Mouse (Mus musculus) adrenal gland (tissue): ENCODE data around the gene Kank3.
"Not testable (repeated sequence)": the region's sequence is repeated elsewhere in the genome, so short reads cannot be mapped to it uniquely, and the experiment has no call there.

Source experiments
- intact Hi-C: fragments of 180-260 bp; cut with DNase I; formaldehyde crosslinking; loops from one replicate; pipeline ENCODE4 v1.15.1; 2025

The Kank3 gene

DNA sequence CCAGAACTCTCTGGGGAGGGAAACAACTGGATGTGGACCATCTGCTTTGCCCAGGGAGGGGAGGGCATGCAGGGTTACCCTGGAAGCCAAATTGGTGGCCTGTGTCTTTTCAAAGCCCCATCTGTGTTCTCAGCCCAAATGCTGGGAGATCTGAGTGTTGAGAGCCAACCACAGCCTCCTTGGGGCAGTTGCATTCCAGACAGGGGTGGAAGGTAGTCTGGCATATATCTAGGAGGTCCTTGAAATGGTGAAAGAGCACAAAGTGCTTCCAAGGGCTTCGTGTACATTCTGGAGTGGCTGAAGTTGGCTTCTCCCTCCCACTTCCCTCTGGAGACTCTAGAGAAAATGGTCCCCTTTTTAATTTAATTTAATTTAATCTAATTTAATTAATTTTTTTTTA is 5.6 kb upstream of the Kank3 start:
- intact Hi-C loops, result loop anchor here (5.0 kb wide), 1 partner anchor 77 kb away; no protein-coding TSS in a partner anchor

DNA sequence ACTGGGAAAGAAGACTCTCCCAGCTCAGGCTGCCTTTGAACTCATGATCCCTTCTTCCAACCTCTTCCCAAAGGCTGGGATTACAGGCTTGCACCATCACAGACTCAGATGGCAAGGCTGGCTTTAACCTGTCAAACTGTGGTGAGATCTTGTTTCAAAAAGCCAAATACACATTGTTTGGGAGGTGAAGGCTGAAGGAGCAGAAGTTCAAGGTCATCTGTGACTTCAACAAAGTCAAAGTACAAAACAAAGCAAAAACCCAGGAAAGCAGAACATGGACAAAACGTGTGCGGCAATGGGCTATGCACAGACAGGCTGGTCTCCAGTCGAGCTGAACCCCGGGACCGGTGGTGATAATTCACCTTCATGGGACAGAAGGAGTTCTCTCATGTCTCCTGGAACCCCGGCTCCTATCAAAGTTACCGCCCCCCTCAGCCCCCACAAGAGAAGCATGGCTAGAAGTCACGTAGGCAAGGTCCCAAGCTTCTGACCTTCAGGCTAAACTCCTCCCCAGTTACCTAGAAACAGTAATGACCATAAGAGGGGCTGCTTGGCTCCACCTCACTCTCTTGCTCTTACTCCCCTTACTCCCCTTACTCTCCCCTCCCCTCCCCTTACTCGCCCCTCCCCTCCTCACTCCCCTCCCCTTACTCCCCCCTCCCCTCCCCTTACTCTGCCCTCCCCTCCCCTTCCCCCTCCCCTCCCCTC is 3.0 kb upstream of the Kank3 start:
- intact Hi-C loops, result no loop called here

DNA sequence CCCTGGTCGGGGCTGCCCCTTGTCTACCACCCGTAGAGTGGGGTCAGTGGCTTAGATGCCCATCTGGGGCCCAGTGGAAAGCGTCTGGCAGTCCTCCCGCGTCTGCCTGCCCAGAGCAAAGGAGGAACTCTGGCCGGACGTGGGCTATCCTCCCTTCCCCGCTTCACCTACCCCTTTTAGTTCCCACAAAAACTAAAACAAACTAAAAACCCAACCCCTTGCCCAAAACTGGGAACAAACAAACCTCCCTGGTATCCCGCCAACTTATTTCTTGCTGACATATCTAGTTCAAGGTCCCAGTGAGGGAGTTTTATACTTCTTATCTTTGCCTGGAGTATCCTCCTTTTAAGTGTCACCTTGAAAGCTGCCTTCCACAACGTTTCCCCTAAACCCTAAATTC is 2.1 kb upstream of the Kank3 start:
- intact Hi-C loops, result no loop called here

DNA sequence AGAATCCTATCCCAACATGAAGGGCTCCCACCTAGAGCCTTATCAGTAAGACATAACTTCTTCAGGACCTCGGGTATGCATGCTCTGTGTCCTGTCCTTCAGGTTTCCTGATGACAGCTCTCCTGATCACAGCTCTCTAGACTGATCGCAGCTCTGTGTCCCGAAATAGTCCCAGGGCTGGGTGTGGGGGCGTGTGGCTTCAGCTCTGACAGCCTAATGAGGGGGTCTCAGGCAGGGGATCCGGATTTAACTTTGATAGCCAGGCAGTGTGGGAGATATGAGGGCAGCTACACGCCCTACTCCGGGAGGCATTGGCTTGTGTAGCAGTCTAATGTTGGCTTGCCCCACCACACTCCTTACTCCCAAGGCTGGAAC is 810 bp downstream of the Kank3 start:
- intact Hi-C loops, result no loop called here

DNA sequence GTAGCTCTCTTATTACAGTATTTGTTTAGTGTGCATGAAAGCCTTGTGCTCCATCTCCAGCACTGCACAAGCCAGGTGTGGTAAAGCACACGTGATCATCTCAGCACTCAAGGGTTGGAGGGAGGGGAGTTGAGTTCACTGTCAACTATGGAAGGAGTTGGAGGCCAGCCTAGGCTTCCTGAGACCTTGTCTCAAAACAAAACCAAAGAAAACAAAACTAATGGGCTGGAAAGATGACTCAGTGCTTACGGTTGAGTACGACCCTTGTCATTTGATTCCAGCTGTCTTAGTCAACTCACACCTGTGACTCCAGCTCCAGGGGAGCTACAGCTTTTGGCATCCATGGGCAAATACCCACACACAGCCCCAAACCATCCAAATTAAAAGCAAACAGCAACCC is 2.2 kb downstream of the Kank3 start:
- intact Hi-C loops, result no loop called here

DNA sequence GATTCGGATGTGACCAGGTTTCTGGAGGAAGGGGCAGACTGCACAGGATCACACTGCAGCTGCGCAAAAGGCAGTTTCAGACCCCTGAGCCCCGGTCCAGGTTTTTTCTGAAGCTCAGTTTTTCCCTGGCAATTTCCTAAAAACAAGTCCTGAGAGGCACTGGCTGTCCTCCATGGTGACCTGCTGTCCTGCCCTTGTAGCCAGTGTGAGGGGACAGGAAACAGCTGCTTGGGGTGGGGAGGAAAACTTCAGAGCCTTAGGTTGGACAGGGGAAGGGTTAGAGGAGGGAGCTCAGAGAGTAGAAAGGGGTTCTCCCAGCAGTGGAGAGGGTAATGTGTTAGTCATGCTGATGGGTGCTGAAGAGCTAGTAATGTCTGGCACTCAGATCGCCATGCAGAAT is 2.7 kb downstream of the Kank3 start:
- intact Hi-C loops, result no loop called here

DNA sequence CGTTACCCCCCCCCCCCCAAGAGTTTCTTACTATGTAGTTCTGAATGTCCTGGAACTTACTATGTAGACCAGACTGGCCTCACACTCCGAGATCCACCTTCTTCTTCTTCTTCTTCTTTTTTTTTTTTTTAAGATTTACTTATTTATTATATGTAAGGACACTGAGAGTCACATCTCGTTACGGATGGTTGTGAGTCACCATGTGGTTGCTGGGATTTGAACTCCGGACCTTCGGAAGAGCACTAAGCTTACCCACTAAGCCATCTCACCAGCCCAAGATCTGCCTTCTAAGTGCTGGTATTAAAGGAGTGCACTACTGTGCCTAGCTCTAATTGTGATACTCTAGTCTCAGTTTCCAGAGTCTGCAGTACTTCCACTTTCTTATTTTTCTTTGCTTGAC is 5.1 kb downstream of the Kank3 start:
- intact Hi-C loops, result no loop called here

DNA sequence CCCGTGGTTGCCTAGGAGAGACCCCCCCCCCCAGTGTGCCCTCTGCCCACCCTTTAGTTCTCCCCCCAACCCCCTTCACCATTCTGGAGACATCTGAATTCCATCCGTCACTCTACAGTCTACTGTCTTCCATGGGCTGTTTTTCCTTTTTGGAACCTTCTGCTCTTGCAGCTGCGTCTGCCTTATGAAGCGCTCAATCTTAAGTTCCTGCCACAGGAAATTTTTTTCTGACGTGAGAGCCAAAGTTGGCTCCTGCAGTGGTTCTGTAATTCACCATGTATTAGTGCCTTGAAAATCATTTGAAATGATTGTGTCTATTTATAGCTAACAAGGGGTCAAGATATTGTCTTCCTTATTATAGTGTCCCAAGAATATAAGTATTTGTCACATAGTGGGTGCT is 6.3 kb downstream of the Kank3 start:
- intact Hi-C loops, result no loop called here

DNA sequence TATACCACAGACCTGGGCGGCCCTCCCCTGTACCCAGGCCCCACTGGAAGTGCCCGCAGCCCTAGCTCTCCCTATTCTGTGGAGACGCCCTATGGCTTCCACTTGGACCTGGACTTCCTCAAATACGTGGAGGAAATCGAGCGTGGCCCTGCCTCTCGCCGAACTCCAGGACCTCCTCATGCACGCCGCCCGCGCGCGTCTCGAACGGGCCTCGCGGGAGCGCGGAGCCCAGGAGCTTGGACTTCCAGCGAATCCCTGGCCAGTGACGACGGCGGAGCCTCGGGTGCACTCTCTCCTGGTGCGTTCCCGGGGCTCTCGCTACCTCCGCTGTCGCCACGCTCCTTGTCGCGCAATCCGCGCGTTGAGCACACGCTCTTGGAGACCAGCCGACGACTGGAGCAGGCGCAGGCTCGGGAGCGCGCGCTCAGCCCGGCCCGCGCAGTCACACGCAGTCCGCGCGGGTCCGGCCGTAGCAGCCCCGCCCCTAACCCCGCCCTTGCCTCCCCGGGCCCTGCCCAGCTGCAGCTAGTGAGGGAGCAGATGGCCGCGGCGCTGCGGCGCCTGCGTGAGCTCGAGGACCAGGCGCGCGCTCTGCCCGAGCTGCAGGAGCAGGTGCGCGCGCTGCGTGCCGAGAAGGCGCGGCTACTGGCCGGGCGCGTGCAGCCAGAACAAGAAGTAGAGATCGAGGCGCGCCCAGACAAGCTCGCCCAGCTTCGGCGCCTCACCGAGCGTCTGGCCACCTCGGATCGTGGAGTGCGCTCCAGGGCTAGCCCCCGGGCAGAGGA is 7.1 kb downstream of the Kank3 start:
- intact Hi-C loops, result no loop called here

DNA sequence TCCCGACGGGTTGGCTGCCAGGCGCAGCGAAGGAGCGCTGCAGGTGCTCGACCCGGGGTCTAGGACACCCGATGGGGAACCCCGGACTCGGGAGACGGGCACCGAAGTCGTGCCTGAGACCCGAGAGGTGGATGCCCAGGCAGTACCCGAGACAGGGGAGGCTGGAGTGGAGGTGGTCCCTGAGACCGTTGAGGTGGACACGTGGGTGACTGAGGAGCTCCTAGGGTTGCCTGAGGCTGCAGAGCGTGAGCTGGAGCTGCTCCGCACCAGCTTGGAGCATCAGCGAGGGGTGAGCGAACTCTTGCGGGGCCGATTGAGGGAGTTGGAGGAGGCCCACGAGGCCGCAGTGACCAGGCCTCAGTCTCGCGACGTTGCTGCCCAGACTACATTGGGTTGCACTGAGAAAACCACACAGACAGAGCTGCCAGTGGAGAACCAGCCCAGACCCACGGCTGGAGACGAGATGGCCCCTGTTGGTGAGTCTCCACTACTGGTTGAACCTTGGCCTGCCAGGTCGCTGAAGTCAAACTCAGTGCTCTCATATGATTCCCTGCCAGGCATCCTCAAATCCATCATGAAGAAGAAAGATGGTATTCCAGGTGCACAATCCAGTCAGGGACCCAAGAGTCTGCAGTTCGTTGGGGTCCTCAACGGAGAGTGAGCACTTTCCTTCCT is 7.8 kb downstream of the Kank3 start:
- intact Hi-C loops, result no loop called here

DNA sequence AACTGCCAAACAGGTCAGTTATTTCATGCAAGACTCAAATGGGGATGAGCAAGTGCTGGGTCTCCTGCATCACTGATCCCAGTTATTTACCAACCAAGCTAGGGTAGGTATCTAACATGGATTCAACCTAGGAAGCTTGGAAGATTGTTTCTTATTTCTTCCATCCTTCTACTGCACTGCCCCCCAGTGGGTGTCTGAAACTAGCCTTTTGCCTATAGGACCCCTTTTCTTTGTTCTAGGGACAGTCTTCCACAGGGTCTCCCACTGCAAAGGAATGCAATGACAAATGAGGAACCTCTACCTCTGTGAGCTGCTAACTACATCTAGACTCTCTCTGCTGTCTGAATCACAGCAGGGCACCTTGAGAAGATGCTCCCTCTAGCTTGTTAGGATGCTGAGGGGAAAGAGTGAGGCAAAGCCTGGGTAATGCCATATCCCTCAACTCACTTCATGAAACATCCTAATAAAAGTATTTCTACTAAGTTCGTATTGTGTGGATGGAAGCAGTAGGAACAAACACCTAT is 12.2 kb downstream of the Kank3 start:
- intact Hi-C loops, result no loop called here

DNA sequence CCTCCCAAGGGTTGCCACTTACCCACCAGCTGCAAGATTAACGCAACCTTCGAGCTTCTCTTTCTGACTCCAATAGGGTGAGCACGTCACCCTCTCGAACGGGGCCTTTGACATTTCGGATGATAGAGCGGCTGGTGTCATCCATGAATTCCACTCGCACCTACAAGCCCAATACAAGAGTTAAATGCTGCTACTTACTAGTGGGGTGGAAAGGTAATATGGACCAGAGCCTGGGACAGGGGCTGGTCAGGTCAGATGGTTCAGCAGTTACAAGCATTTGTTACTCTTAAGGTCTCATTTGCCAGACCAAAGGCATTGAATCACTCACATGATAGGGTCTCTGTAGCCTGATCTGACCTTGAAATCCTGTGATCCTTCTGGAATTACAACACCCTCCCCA is 12.9 kb downstream of the Kank3 start:
- intact Hi-C loops, result not testable (repeated sequence)

DNA sequence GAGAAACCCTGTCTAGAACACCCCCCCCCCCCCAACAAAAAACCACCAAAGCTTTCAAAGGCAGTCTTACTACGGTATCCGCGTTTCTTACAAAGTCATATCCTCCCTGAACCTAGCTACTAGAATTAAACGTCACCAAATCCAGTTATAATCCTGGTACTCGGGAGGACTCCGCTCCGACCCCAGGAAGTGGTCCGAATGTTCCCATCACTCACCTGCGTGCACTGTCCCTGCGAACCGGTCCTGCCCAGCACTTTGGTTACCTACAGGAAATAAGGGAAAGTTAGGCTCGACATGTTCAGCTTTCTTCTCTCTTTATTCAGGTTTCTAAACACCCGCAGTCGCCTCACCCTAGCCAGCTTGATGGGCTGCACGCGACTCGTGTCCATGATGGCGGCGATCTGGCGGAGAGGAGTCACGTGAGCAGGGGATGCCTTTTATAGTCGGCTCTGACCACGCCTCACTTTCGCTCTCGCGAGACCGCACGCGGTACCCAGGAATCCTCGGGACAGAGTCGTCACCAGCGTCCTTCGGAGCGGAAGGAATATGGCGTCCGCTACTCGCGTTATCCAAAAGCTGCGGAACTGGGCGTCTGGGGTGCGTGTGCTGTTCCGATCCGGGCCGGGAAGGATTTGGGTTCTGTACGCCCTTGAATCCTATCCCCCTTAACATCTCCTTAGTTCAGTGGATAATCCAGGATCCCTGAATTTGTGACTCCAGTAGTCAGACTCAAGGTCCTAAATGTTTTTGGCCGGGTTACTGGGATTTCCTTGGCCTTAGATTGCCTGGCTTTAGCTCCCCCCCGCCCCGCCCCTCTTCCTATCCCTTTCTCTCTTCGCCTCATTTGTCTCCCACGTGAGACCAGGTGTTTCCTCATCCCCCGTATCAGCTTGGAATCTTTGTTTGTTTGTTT is 14.0 kb downstream of the Kank3 start, which contains the start of the genes Rps28 and Ndufa7:
Gene Rps28 (minus strand): TSS at position 479 of the 913 bp plus-strand sequence.
Gene Ndufa7 (plus strand): TSS at position 489 of the 913 bp plus-strand sequence.
- intact Hi-C loops, result no loop called here

DNA sequence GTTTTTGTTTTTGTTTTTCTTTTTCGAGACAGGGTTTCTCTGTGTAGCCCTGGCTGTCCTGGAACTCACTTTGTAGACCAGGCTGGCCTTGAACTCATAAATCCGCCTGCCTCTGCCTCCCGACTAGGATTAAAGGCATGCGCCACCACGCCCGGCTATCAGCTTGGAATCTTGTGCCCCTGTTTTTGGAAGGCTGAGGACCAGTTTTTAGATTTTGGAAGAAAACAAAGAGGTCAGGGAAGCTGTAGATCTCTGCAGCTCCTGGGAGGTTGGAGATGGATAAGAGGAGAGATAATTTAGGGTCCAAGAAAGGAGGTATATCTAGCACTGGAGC is 14.6 kb downstream of the Kank3 start:
- intact Hi-C loops, result not testable (repeated sequence)

DNA sequence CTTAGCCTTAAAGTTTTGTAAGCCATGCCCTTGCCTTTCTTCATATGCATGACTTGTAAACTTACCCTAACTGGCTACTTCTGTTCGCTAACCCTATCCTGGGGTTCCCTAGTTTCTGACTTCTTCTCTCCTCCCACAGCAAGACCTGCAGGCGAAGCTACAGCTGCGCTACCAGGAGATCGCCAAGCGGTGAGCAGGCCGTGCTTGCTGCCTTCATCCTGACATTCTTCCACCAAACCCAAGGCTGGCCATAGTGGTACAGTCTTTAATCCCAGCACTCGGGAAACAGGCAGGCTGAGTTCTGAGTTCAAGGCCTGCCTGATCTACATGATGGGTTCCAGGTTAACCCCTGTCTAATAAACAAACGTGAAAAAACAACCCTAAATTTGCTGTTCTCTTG is 15.1 kb downstream of the Kank3 start:
- intact Hi-C loops, result no loop called here

DNA sequence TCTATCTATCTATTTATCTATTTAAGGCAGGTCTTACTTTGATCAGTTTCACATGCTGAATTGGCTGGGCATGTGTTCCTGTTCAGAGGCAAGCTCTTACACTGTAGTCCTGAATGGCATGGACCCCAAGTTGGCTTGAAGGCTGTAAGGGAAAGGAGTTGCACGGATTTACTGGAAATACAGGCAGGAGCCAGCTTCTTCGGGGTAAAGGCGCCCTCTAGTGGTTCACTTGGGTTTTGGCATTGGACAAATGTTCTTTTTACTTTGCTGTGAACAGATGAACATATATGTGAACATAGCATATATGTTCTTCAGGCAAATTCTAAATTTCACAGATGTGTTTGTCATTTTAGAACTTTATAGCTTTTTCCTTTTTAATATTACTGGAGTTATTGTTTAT is 16.5 kb downstream of the Kank3 start:
- intact Hi-C loops, result no loop called here

DNA sequence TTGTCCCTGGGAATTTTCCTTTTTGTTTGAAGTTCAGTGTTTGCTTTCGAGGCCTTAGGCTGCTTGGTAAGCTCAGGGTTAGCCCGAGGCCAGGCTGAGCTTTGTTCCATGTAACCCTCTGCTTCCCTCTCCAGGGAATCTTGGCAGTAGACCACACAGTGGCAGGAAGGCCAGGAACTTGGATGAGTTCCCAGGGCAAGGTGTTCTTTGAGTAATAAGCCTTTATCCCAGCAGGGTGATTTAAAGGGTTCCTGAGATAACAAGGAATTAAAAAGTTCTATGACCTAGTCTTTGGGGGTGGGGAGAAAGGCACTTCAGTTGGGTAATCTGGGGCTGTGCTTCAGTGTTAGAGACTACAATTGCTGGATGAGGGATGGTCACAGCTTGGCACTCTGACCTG is 18.6 kb downstream of the Kank3 start:
- intact Hi-C loops, result no loop called here

DNA sequence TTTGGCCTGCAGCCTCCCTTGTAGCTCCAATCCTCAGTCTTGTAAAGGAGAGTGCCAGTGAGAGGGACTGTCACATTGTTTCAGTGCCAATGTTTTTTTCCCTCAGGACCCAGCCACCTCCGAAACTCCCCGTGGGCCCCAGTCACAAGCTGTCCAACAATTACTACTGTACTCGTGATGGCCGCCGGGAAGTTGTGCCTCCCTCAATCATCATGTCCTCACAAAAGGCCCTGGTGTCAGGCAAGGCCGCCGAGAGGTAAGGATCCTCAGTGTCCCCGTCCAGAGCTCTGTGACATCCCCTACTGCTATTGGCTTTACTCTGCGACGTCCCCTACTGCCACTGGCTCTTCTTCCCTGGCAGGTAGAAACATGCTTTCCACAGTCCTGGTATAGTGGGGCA is 19.2 kb downstream of the Kank3 start:
- intact Hi-C loops, result no loop called here

DNA sequence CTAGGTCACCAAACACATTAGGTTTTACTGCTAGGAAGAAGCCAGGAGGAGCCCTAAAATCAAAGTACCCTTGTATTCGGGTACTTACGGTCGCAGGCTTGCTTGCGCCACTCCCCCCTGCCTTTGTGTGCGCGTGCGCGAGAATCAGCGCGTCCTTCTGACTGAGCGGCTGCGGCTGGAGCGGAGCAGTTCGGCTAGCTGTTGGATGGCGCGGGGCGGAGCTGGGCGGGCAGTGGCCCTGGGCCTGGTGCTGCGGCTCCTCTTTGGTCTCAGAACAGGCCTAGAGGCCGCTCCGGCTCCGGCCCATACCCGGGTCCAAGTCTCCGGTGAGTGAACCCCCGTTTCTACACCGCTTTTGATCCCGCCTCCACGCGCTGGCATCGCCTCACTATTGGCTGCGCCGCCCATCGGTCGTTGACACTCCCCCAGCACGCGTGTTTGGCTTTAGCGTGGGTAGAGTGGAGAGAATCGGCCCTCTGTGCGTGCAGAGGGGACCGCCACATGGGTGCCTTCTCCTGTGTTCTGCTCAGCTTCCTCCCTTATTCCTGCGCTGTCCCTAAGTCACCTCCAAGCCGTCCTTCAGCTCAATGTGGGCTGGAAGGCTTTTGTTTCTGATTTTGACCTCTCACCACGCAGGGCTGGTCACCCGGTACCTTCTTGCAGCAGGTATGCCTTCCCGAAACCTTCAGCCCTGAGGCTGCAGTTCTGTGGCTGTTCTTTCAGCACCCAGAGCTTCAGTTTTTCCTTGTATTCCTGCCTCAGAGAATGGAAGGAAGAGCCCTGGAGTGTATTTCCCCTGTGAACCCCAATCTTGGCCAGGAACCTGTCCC is 32.9 kb downstream of the Kank3 start, which contains the start of gene Cd320:
Gene Cd320 (plus strand): TSS at position 126 of the 830 bp plus-strand sequence.
- intact Hi-C loops, result no loop called here

DNA sequence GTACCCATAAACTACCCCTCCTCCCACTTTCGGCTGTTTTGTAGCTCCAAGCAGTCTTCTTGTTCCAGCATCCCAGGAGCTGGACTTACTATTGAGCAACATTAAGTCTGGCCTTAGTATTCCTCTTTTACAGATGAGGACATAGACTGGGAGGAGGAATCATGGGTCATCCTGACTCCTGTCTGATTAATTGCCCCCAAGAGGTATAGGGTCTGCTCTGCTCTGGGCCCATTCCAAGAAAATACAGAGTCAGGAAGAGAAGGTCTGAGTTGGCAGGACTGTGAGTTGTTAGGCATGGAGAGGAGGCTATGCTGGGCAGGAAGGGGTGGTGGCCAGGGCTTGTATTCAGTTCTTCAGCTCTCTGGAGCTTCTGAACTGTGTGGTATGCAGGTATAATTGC is 33.9 kb downstream of the Kank3 start:
- intact Hi-C loops, result no loop called here
